Mouse (Mus musculus) liver, embryonic 15.5 days (tissue): Measurements from ENCODE around the gene Olfr70. TPM values are rescaled to one million over a fixed set of nuclear protein-coding genes. Genes with fewer than 3 reads are reported as not detected.

Source experiments
- ATAC-seq: fragments of 200-750 bp; cut with Nextera tagmentation; 2 replicates; pipeline ENCODE4 v1.8.0; 2017; ENCODE audit warnings: moderate number of reproducible peaks, mild to moderate bottlenecking, moderate library complexity; ENCODE audit not compliant: insufficient read depth
- H3K27ac ChIP-seq: fragments of 300-500 bp; sonication (generic); replicated peaks from 2 replicates; pipeline ENCODE4 v1.5.1; 2015; ENCODE audit warnings: mild to moderate bottlenecking, inconsistent platforms
- H3K27me3 ChIP-seq: fragments of 300-500 bp; sonication (generic); 2 replicates; pipeline ENCODE4 v1.6.1; 2015; ENCODE audit warnings: mild to moderate bottlenecking, inconsistent platforms
- H3K36me3 ChIP-seq: fragments of 300-500 bp; sonication (generic); replicated peaks from 2 replicates; pipeline ENCODE4 v1.6.1; 2015; ENCODE audit warnings: moderate library complexity, mild to moderate bottlenecking, inconsistent platforms
- H3K4me1 ChIP-seq: fragments of 300-500 bp; sonication (generic); replicated peaks from 2 replicates; pipeline ENCODE4 v1.6.1; 2015; ENCODE audit warnings: inconsistent platforms
- H3K4me2 ChIP-seq: fragments of 300-500 bp; sonication (generic); 2 replicates; pipeline ENCODE4 v1.6.1; 2015; ENCODE audit warnings: moderate library complexity, mild to moderate bottlenecking, inconsistent platforms
- H3K4me3 ChIP-seq: fragments of 300-500 bp; sonication (generic); replicated peaks from 2 replicates; pipeline ENCODE4 v1.5.1; 2015; ENCODE audit warnings: mild to moderate bottlenecking, inconsistent platforms
- H3K9ac ChIP-seq: fragments of 300-500 bp; sonication (generic); 2 replicates; pipeline ENCODE4 v1.6.1; 2015; ENCODE audit warnings: moderate library complexity, mild to moderate bottlenecking, inconsistent platforms
- H3K9me3 ChIP-seq: fragments of 300-500 bp; sonication (generic); replicated peaks from 2 replicates; pipeline ENCODE4 v1.6.1; 2016; ENCODE audit warnings: inconsistent platforms
- WGBS: fragments of 180-500 bp; shearing (Covaris S2); methylation state at CpG from one replicate; pipeline ENCODE4 v1.1.7; 2015; ENCODE audit warnings: mixed read lengths; ENCODE audit not compliant: insufficient replicate concordance; 5-methylcytosine and 5-hydroxymethylcytosine counted together
- polyA plus RNA-seq: library from polyadenylated mRNA; unstranded; fragments of >200 nt; fragmentation: Nextera tagmentation; extraction: Ambion mirVana; gene quantifications from 2 replicates; pipeline ENCODE4 v1.2.1, GENCODE M21; 2015

Olfr70 gene
- not detected in 2 replicates for polyA plus RNA-seq

DNA sequence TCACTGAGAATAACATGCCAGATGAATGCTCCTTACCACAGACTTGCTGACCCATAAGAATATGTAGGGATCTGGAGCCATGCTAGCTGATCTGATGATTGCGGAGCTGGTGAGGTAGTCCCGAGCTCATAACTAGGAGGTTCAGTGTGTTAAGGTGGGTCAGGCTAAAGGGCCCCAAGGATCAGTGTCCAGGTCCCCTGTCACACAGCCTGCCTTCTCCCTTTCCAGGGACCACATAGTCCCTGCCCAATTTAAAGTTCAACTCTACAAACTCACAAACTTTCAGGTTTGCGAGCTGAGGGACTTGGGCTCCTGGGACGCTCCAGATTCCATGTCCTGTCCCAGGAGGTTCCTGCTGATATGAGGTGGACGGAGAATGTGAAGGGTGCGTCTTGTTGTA, at the start of gene Olfr70:
TSS of gene Olfr70 (minus strand) at position 101 of the 400 bp plus-strand sequence.
- no peaks in the 10 kb centered on the region for H3K36me3 ChIP-seq
- no peak within 1 kb of the TSS for H3K27ac ChIP-seq
- H3K4me3 ChIP-seq, result no peak within 1 kb of the TSS
- peaks cover under 1% of the 10 kb centered on the region; the same call in 1 of the 2 replicates for H3K4me1 ChIP-seq
- no peaks in the 10 kb centered on the region for H3K9me3 ChIP-seq
- H3K4me2 ChIP-seq, result no peak within 1 kb of the TSS
- ATAC-seq, result no peak
- peaks cover 4% of the 10 kb centered on the region; the same call in 1 of the 2 replicates for H3K27me3 ChIP-seq
- no peak within 1 kb of the TSS for H3K9ac ChIP-seq
- 73% methylated on average over 6 of the region's 6 CpGs for WGBS

DNA sequence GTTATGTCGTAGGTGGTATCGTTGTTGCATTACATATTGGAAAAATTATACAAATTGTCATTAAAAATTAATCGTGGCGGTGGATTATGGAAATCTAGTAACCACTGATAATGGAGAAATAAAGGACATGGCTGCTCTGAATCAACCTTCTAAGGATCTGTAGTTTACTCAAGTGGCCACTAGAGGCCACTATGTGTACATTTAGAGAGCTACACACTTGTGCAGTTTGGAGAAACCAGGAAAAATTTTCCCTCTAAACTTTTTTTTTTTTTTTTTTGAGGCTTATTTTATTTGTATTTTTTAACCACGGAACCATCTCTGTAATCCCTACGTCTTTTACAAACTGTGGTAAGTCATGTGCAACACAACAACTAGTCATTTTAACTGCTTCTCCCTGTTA, 44.6 kb upstream of the Olfr70 start:
- no peak overlapping the region for H3K4me3 ChIP-seq
- H3K27ac ChIP-seq, result no peak overlapping the region
- WGBS, result 10% methylated on average over 6 of the region's 6 CpGs
- H3K4me2 ChIP-seq, result no peak overlapping the region
- H3K9ac ChIP-seq, result no peak overlapping the region
- H3K36me3 ChIP-seq, result no peaks in the 10 kb centered on the region
- no peak for ATAC-seq
- H3K27me3 ChIP-seq, result no peaks in the 10 kb centered on the region
- H3K9me3 ChIP-seq, result no peaks in the 10 kb centered on the region
- H3K4me1 ChIP-seq, result no peaks in the 10 kb centered on the region

DNA sequence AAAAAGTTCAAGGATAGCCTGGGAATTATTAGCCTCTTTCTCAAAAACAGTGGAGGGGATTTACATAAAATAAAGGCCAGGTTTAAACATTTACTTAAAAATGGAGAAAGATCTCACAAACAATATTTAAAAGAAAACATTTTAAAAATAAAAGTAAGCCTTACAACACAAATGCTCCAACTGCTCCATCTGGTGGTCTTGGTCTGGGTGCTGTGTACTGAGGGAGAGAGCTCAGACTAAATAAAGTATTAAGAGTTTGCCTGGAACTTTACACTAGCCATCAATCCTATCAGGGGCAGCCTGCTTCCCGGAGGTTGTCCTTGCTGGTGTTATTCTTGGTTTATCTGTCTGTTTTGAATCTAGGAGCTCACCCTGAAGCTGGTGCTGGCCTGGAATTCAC, 42.5 kb upstream of the Olfr70 start:
- Histone ChIP-seq H3K36me3 (no peaks in the 10 kb centered on the region), H3K4me1 (no peaks in the 10 kb centered on the region), H3K27me3 (no peaks in the 10 kb centered on the region), H3K9me3 (no peaks in the 10 kb centered on the region), H3K27ac (no peak overlapping the region), H3K4me3 (no peak overlapping the region), H3K4me2 (no peak overlapping the region), H3K9ac (no peak overlapping the region)
- no peak for ATAC-seq
- 28% methylated on average over 1 of the region's 1 CpGs for WGBS

DNA sequence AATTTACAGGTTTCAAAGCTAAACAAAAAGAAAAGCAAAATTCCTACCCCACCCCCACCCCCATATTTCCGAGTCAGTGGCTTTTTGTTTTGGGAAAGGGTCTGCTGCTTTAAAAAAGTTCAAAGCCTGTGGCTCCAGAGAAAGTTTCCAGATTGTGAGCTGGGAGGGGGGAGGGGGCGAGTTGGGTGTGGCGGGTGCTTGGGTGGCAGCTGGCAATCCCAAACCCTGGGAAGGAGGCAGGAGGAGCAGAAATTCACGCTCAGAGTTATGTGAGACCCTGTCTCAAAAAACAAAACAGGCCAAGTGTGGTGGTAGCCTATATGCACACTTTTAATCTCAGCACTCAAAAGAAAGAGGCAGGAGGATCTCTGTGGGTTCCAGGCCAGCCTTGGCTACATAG, 42.0 kb upstream of the Olfr70 start:
- no peaks in the 10 kb centered on the region for H3K9me3 ChIP-seq
- no peaks in the 10 kb centered on the region for H3K27me3 ChIP-seq
- no peak overlapping the region for H3K4me2 ChIP-seq
- H3K36me3 ChIP-seq, result no peaks in the 10 kb centered on the region
- 34% methylated on average over 4 of the region's 4 CpGs for WGBS
- no peak for ATAC-seq
- H3K9ac ChIP-seq, result no peak overlapping the region
- no peak overlapping the region for H3K4me3 ChIP-seq
- H3K4me1 ChIP-seq, result no peaks in the 10 kb centered on the region
- no peak overlapping the region for H3K27ac ChIP-seq

DNA sequence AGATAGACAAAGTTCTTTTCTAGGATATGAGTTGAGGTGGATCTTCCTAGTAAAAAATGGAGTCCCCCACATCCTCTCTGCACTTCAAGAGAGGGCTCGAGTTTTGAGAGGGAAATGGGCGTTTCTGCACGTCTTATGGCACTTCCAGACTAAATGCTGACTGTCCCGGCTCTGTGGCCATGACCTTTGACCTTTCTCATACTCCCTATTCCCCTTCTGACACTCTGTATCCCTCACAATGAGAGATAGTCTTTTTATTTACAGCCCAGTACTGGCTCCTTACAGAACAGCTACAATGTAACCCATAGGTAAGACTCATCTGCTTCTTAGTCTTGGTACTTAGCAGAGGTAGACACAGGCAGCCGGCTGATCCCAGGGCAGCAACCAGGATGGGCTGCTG, 40.9 kb upstream of the Olfr70 start:
- H3K9ac ChIP-seq, result no peak overlapping the region
- no peak for ATAC-seq
- H3K4me2 ChIP-seq, result no peak overlapping the region
- H3K36me3 ChIP-seq, result no peaks in the 10 kb centered on the region
- no peaks in the 10 kb centered on the region for H3K9me3 ChIP-seq
- WGBS, result 46% methylated on average over 5 of the region's 5 CpGs
- H3K27me3 ChIP-seq, result no peaks in the 10 kb centered on the region
- H3K27ac ChIP-seq, result no peak overlapping the region
- H3K4me1 ChIP-seq, result no peaks in the 10 kb centered on the region
- no peak overlapping the region for H3K4me3 ChIP-seq

DNA sequence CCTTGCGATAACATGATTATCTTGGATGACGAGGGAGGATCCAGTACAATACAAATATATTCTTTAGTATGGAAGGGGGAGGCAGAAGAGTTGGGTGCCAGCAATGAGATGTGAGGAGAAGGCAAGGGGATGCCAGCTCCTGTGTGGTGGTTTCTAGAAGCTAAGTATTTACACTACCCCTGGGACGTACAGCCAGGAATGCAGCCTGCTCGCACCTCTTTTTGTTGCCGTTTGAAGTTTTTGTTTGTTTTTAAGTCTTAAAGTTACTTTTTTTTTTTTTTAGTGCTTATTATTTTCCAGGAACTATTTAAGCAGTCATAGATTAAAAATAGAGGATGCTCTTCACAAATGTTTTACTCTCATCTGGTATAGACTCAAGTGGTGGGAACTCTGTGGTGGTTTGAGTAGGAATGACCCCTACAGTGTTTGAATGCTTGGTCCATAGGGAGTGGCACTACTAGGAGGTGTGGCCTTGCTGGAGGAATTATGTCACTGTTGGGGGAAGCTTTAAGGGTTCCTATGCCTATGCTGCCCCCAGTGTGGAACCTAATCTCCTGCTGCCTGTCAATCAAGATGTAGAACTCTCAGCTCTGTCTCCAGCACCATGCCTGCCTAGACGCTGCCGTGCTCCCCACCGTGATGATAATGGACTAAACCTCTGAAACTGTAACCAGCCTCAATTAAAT, 38.5 kb upstream of the Olfr70 start:
- Histone ChIP-seq H3K4me1 (no peaks in the 10 kb centered on the region), H3K36me3 (no peaks in the 10 kb centered on the region), H3K27ac (no peak overlapping the region), H3K4me2 (no peak overlapping the region), H3K9me3 (no peaks in the 10 kb centered on the region), H3K4me3 (no peak overlapping the region), H3K9ac (no peak overlapping the region), H3K27me3 (no peaks in the 10 kb centered on the region)
- ATAC-seq, result no peak
- 55% methylated on average over 8 of the region's 8 CpGs for WGBS

DNA sequence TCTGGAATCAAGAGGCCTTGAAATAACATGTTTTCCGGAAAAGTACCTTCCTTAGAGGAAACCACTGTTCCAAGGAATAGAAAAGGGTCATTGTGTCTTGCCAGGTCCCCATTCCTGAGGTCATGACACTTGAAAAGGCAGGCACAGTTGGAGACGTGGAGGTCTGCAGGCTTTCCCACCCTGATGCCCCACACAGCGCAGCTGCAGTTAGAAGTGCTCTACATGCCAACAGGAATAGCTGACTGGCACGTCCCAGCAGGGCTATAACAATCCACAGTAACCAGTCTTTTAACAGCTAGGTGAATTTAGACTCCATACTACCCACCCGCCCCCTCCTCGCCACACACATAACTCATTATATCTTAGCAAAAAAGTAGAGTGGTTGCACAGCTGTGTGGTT, 36.5 kb upstream of the Olfr70 start:
- ATAC-seq, result no peak
- H3K4me3 ChIP-seq, result no peak overlapping the region
- H3K36me3 ChIP-seq, result no peaks in the 10 kb centered on the region
- H3K4me1 ChIP-seq, result no peaks in the 10 kb centered on the region
- H3K9ac ChIP-seq, result no peak overlapping the region
- H3K27me3 ChIP-seq, result no peaks in the 10 kb centered on the region
- 56% methylated on average over 6 of the region's 6 CpGs for WGBS
- no peak overlapping the region for H3K4me2 ChIP-seq
- H3K9me3 ChIP-seq, result no peaks in the 10 kb centered on the region
- no peak overlapping the region for H3K27ac ChIP-seq

DNA sequence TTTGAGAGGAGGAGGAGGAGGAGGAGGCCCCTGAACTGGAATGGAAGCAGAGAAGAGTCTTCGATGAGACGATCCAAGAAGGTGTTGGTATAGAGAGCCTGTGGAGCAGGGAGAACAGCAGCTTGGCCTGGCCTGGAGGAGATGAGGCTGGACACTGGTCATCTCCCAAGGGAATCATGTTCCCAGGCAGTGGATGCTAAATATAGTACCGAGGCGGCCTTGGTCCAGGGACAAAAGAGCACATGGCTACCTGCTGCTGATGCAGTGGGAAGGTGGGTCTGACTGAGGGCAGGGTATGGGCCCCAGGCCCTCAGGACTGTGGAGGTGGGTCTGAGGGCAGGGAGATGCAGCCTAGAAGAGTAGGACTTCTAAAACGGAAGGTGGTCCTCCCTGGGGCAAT, 32.6 kb upstream of the Olfr70 start:
- Histone ChIP-seq H3K4me3 (no peak overlapping the region), H3K36me3 (no peaks in the 10 kb centered on the region), H3K9ac (no peak overlapping the region), H3K4me1 (peaks cover 25% of the 10 kb centered on the region), H3K27me3 (no peaks in the 10 kb centered on the region), H3K4me2 (no peak overlapping the region), H3K27ac (no peak overlapping the region), H3K9me3 (no peaks in the 10 kb centered on the region)
- no peak for ATAC-seq
- 59% methylated on average over 5 of the region's 5 CpGs for WGBS

DNA sequence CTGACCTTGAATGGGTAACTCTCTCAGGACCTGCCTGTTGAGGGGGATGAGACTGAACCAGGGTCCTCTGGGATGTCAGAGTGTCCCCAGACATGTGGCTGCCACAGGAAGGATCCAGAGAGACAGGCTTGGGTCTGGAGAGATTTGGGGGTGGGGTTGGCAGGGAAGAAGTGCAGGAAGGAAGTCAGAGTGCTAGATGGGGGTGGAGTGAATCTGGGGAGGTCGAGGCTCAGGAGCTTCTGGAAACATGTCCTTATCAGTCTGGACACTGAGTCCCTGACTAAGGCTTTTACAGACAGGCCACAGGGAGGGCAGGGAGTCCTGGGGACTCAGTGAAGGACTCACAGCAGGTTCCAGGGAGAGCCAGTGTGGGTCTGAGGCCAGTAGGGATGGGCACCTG, 31.6 kb upstream of the Olfr70 start:
- H3K27me3 ChIP-seq, result no peaks in the 10 kb centered on the region
- H3K9me3 ChIP-seq, result no peaks in the 10 kb centered on the region
- H3K4me2 ChIP-seq, result no peak overlapping the region
- H3K9ac ChIP-seq, result no peak overlapping the region
- no peaks in the 10 kb centered on the region for H3K36me3 ChIP-seq
- no peak overlapping the region for H3K4me3 ChIP-seq
- 0% methylated on average over 1 of the region's 1 CpGs for WGBS
- no peak overlapping the region for H3K27ac ChIP-seq
- peaks cover 33% of the 10 kb centered on the region for H3K4me1 ChIP-seq
- no peak for ATAC-seq

DNA sequence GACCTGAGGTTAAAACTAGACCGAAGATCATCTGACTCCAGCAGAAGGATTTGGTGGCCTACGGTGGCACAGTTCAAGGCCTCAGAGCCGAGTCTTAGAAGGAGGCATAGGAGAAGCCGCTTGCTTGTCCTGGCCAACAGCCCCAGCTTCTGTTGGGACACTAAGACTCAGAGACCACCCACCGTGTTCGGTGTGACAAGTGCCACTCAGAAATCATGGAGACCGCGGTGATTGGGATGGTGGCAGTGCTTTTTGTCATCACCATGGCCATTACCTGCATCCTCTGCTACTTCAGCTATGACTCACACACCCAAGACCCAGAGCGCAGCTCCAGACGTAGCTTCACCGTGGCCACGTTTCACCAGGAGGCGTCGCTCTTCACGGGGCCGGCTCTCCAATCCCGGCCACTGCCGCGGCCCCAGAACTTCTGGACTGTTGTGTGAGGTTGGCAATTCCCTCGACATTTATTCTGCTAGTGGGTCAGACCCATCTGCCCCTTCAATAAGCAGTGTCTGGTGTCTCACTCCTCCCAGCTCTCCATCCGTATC, 30.2 kb upstream of the Olfr70 start:
- H3K9me3 ChIP-seq, result no peaks in the 10 kb centered on the region
- WGBS, result 56% methylated on average over 21 of the region's 21 CpGs
- no peaks in the 10 kb centered on the region for H3K36me3 ChIP-seq
- ATAC-seq, result no peak
- H3K27me3 ChIP-seq, result no peaks in the 10 kb centered on the region
- peaks cover 33% of the 10 kb centered on the region for H3K4me1 ChIP-seq
- H3K9ac ChIP-seq, result no peak overlapping the region
- H3K4me2 ChIP-seq, result no peak overlapping the region
- no peak overlapping the region for H3K4me3 ChIP-seq
- no peak overlapping the region for H3K27ac ChIP-seq

DNA sequence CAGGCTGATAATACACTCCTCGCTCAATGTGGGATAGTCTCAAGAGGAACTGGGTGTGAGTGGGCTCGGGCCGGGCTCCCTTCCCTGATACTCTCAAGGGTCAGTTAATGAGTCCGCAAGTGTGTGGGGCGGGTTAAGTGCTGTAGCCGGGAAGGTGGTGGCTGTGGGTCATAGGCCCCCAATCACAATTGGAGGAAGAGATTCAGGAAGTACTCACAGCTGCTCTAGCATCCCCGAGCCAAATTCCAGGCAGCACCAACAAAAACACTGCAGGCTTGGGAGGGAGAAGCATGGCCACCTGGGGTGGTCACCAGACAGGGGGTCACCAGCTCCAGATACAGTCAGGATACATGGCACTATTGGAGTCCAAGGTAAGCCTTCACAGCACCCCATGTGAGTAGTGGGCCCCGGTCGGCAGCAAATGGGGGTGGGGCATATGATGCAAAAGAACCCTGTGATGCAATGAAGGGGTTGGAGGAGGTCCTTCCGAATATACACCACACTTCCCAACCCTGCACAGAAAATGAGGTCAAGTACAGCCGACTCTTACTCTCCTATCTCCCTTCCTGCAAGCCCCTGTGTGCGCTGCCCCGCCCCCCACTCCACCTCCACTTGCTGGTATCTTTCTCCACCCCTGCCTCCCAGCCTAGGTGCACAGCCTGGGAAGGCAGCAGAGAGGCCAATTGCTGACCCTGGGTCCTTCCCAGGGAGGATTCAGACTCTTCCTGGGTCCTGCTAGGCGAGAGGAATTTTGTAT, 29.4 kb upstream of the Olfr70 start, which contains the start of gene Spaar:
TSS of gene Spaar (plus strand) at position 241 of the 757 bp plus-strand sequence.
- no peak within 1 kb of the TSS for H3K4me2 ChIP-seq
- H3K9ac ChIP-seq, result no peak within 1 kb of the TSS
- H3K9me3 ChIP-seq, result no peaks in the 10 kb centered on the region
- no peaks in the 10 kb centered on the region for H3K27me3 ChIP-seq
- 18% methylated on average over 14 of the region's 14 CpGs for WGBS
- H3K36me3 ChIP-seq, result no peaks in the 10 kb centered on the region
- H3K4me1 ChIP-seq, result peaks cover 33% of the 10 kb centered on the region
- ATAC-seq, result no peak
- no peak within 1 kb of the TSS for H3K4me3 ChIP-seq
- H3K27ac ChIP-seq, result 0 out of 2 replicates have a peak within 1 kb of the TSS, but pooled peaks have one; percentile 26
